Mouse (Mus musculus) embryonic facial prominence, embryonic 13.5 days (tissue): ENCODE measurements around the gene Setx. TPM values are rescaled to one million over a fixed set of nuclear protein-coding genes. Genes with fewer than 3 reads are reported as not detected.

Experiments
- ATAC-seq: fragments of 200-750 bp; cut with Nextera tagmentation; 2 replicates; pipeline ENCODE4 v1.8.0; 2017; ENCODE audit warnings: low read depth; ENCODE audit not compliant: insufficient number of reproducible peaks, insufficient read depth, low FRiP score, low TSS enrichment
- H3K27ac ChIP-seq: fragments of 300-500 bp; sonication (generic); 2 replicates; pipeline ENCODE4 v1.5.1; 2015; ENCODE audit warnings: moderate library complexity, mild to moderate bottlenecking, inconsistent platforms
- H3K27me3 ChIP-seq: fragments of 300-500 bp; sonication (generic); 2 replicates; pipeline ENCODE4 v1.6.1; 2015; ENCODE audit warnings: mild to moderate bottlenecking, inconsistent platforms
- H3K36me3 ChIP-seq: fragments of 300-500 bp; sonication (generic); 2 replicates; pipeline ENCODE4 v1.6.1; 2015; ENCODE audit warnings: mild to moderate bottlenecking, inconsistent platforms
- H3K4me1 ChIP-seq: fragments of 300-500 bp; sonication (generic); 2 replicates; pipeline ENCODE4 v1.6.1; 2015; ENCODE audit warnings: inconsistent platforms
- H3K4me2 ChIP-seq: fragments of 300-500 bp; sonication (generic); 2 replicates; pipeline ENCODE4 v1.6.1; 2015; ENCODE audit warnings: moderate library complexity, mild to moderate bottlenecking, inconsistent platforms
- H3K4me3 ChIP-seq: fragments of 300-500 bp; sonication (generic); 2 replicates; pipeline ENCODE4 v1.5.1; 2015; ENCODE audit warnings: mild to moderate bottlenecking, inconsistent platforms
- H3K9ac ChIP-seq: fragments of 300-500 bp; sonication (generic); 2 replicates; pipeline ENCODE4 v1.6.1; 2015; ENCODE audit warnings: mild to moderate bottlenecking, inconsistent platforms
- H3K9me3 ChIP-seq: fragments of 300-500 bp; sonication (generic); 2 replicates; pipeline ENCODE4 v1.6.1; 2016; ENCODE audit warnings: inconsistent platforms
- WGBS: fragments of 180-500 bp; shearing (Covaris S2); methylation state at CpG from one replicate; pipeline ENCODE4 v1.1.7; 2015; ENCODE audit warnings: mixed read lengths; 5-methylcytosine and 5-hydroxymethylcytosine counted together
- polyA plus RNA-seq: library from polyadenylated mRNA; unstranded; fragments of >200 nt; fragmentation: Nextera tagmentation; extraction: Ambion mirVana; gene quantifications from 2 replicates; pipeline ENCODE4 v1.2.1, GENCODE M21; 2015

The Setx gene
- polyA plus RNA-seq, 1 experiment from 2014 or later = 13.2 TPM

DNA sequence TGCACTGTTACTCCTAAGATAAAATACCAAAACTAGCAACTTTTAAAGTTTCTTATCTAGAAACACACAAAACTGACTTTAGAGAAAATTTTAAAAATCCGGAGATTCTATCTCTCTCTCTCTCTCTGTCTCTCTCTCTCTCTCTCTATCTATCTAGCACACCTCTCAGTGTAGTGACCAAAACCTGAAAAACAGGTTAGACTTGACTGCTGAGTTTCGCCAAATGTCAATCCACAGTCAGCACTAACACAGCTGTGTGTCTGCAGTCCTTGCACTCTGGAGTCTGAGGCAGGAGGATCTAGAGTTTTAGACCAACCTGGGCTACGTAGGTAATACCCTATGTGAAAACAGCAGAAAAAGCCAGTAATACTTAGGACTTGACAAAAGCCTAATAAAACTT is 50.9 kb downstream of the Setx start:
- peaks cover 86% of the 10 kb centered on the region for H3K36me3 ChIP-seq
- H3K4me1 ChIP-seq = no peaks in the 10 kb centered on the region
- 81% methylated on average over 3 of the region's 3 CpGs for WGBS
- no peak overlapping the region for H3K4me3 ChIP-seq
- H3K27ac ChIP-seq = no peak overlapping the region
- no peak overlapping the region for H3K4me2 ChIP-seq
- H3K9ac ChIP-seq = no peak overlapping the region
- H3K9me3 ChIP-seq = no peaks in the 10 kb centered on the region
- ATAC-seq = no peak
- H3K27me3 ChIP-seq = no peaks in the 10 kb centered on the region

DNA sequence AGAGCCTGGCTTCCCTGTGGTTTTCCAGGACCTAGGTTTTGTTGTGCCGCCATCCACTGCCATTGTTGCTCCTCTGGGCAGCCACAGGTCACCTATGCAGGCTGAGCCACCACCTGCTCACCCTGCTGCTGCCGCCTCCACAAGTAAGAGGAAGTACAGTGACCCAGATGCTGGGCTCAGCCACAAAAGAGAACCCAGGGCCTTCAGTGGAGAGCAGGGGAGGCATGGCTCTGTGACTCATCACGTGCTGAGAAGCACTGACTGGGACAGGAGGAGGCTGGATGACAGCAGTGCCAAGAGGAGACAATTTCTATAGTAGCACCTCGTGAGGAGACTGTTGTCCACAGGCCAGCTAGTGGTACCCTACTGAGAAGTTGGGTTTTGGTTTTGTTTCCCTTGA is 55.8 kb downstream of the Setx start:
- no peak overlapping the region for H3K4me3 ChIP-seq
- H3K9me3 ChIP-seq = no peaks in the 10 kb centered on the region
- no peak overlapping the region for H3K9ac ChIP-seq
- no peak for ATAC-seq
- H3K27me3 ChIP-seq = no peaks in the 10 kb centered on the region
- H3K4me1 ChIP-seq = no peaks in the 10 kb centered on the region
- H3K36me3 ChIP-seq = peaks cover 64% of the 10 kb centered on the region
- 82% methylated on average over 4 of the region's 4 CpGs for WGBS
- H3K4me2 ChIP-seq = no peak overlapping the region
- no peak overlapping the region for H3K27ac ChIP-seq

DNA sequence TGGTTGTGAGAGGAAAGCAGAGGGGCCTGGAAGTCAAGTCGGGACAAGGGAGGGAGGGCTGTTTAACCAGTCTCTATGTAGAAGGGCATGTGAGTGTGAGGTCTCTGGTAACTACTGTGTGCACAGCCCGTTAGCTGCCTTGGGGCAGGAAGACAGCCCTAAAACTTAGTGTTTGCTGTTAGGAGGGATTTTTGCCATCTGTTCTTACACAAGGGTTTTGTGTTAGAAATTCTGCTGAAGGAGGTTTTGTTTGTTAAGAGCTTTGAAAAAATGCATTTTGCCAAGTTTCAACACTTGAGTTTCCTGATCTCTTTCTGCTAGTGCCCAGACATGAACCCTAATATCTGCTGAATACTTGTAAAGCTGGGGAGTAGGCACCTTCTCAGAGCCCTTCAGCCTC is 57.1 kb downstream of the Setx start:
- 71% methylated on average over 2 of the region's 2 CpGs for WGBS
- Histone ChIP-seq H3K4me1 (no peaks in the 10 kb centered on the region), H3K27ac (no peak overlapping the region), H3K4me2 (no peak overlapping the region), H3K4me3 (no peak overlapping the region), H3K27me3 (no peaks in the 10 kb centered on the region), H3K36me3 (peaks cover 55% of the 10 kb centered on the region), H3K9me3 (no peaks in the 10 kb centered on the region), H3K9ac (no peak overlapping the region)
- ATAC-seq = no peak

DNA sequence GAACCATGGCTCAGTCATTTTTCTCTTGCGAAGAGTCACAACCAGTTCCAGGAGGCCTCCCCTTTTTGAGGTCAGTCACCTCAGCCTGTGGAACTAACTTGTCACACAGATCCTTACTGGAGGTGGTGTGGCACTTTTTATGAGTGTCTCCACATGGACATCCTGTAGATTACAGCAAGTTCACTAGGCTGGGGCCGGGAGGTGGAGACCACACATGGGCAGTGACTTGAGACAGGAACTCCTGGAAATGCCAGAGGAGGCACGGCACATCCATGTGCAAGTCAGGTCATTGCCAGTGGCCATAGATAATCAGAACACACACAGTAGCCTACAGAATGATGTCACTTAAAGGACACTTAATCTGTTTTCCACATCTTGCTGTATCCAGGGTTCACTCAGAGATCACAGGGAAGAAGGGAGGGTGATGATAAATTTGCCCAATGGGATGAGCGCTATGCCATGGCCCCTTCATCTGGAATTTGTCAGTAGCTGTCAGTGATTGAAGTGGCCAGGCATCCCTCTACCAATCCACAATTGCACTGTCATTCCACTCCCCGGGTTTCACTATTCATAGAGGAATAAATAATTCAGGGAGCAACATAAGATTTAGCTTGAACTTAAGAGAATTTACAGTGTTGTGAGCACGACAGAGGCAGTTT is 59.4 kb downstream of the Setx start:
- ATAC-seq = no peak
- H3K4me2 ChIP-seq = no peak overlapping the region
- no peak overlapping the region for H3K27ac ChIP-seq
- WGBS = 71% methylated on average over 6 of the region's 6 CpGs
- H3K9ac ChIP-seq = no peak overlapping the region
- no peak overlapping the region for H3K4me3 ChIP-seq
- no peaks in the 10 kb centered on the region for H3K27me3 ChIP-seq
- no peaks in the 10 kb centered on the region for H3K9me3 ChIP-seq
- H3K4me1 ChIP-seq = no peaks in the 10 kb centered on the region
- peaks cover 34% of the 10 kb centered on the region for H3K36me3 ChIP-seq

- H3K27me3 ChIP-seq = no peaks in the 10 kb centered on the region
- H3K9ac ChIP-seq = no peak overlapping the region
- 48% methylated on average over 6 of the region's 6 CpGs for WGBS
- H3K36me3 ChIP-seq = peaks cover 7% of the 10 kb centered on the region; the same call in 1 of the 2 replicates
- no peak overlapping the region for H3K27ac ChIP-seq
- no peak for ATAC-seq
- H3K4me1 ChIP-seq = no peaks in the 10 kb centered on the region
- H3K4me2 ChIP-seq = no peak overlapping the region
- no peak overlapping the region for H3K4me3 ChIP-seq
- no peaks in the 10 kb centered on the region for H3K9me3 ChIP-seq
Observed at GRCm38 (mm10) chr2:29186209-29186608, 62.2 kb downstream of the Setx start.

DNA sequence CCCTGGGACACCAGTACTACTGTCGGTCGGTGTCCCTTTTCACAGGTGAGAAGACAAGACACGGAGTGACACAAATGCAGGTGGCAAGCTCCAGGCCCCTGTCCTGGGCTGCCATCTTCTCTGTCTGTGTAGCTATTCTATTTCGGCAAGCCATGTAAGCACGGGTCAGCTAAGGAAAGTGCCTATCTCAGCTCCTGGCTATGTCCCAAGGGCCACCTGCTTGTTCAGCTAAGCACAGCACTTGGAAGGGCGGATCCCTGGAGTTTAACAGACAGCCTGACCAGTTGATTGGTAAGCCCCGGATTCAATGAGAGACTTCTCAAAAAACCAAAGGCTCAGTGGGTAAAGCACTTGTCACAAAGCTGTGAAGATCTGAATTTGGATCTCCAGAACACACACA is 66.4 kb downstream of the Setx start:
- Histone ChIP-seq H3K9me3 (no peaks in the 10 kb centered on the region), H3K4me1 (peaks cover 8% of the 10 kb centered on the region), H3K4me3 (no peak overlapping the region), H3K4me2 (no peak overlapping the region), H3K36me3 (no peaks in the 10 kb centered on the region), H3K27ac (no peak overlapping the region), H3K9ac (no peak overlapping the region), H3K27me3 (peaks cover 9% of the 10 kb centered on the region)
- WGBS = 85% methylated on average over 7 of the region's 7 CpGs
- no peak for ATAC-seq

GRCm38 (mm10) chr2:29191216-29192215 is 67.5 kb downstream of the Setx start:
- Histone ChIP-seq H3K4me3 (no peak overlapping the region), H3K27me3 (peaks cover 21% of the 10 kb centered on the region), H3K4me2 (no peak overlapping the region), H3K9me3 (no peaks in the 10 kb centered on the region), H3K4me1 (peaks cover 8% of the 10 kb centered on the region), H3K27ac (no peak overlapping the region), H3K36me3 (no peaks in the 10 kb centered on the region), H3K9ac (no peak overlapping the region)
- 66% methylated on average over 10 of the region's 10 CpGs for WGBS
- no peak for ATAC-seq

- H3K27me3 ChIP-seq = peaks cover 33% of the 10 kb centered on the region
- H3K9ac ChIP-seq = 0 out of 2 replicates have a peak overlapping the region, but pooled peaks have one; percentile 11
- H3K27ac ChIP-seq = no peak overlapping the region
- WGBS = 84% methylated on average over 8 of the region's 8 CpGs
- no peak overlapping the region for H3K4me2 ChIP-seq
- no peak overlapping the region for H3K4me3 ChIP-seq
- no peaks in the 10 kb centered on the region for H3K36me3 ChIP-seq
- ATAC-seq = no peak
- H3K9me3 ChIP-seq = no peaks in the 10 kb centered on the region
- H3K4me1 ChIP-seq = peaks cover 8% of the 10 kb centered on the region
Observed at GRCm38 (mm10) chr2:29192629-29193278, 68.8 kb downstream of the Setx start.

GRCm38 (mm10) chr2:29193819-29194546 is 70.0 kb downstream of the Setx start:
- no peaks in the 10 kb centered on the region for H3K36me3 ChIP-seq
- H3K9me3 ChIP-seq = no peaks in the 10 kb centered on the region
- H3K27ac ChIP-seq = no peak overlapping the region
- H3K27me3 ChIP-seq = peaks cover 45% of the 10 kb centered on the region
- peak overlapping the region; percentile 62 for H3K9ac ChIP-seq
- H3K4me3 ChIP-seq = peak overlapping the region; percentile 52
- H3K4me2 ChIP-seq = peak overlapping the region; percentile 96
- no peak for ATAC-seq
- 13% methylated on average over 16 of the region's 16 CpGs for WGBS
- H3K4me1 ChIP-seq = peaks cover 8% of the 10 kb centered on the region

- Histone ChIP-seq H3K9ac (peak overlapping the region; percentile 65), H3K27me3 (peaks cover 47% of the 10 kb centered on the region), H3K4me3 (peak overlapping the region; percentile 52), H3K4me1 (peaks cover 8% of the 10 kb centered on the region), H3K27ac (no peak overlapping the region), H3K36me3 (no peaks in the 10 kb centered on the region), H3K9me3 (no peaks in the 10 kb centered on the region), H3K4me2 (peak overlapping the region; percentile 96)
- WGBS = 1% methylated on average over 61 of the region's 61 CpGs
- no peak for ATAC-seq
Observed at GRCm38 (mm10) chr2:29194547-29195463, 70.8 kb downstream of the Setx start.
